Mouse (Mus musculus) lung, embryonic 15.5 days (tissue): ENCODE measurements around the gene Tcp11l1. TPM values are rescaled to one million over a fixed set of nuclear protein-coding genes. Genes with fewer than 3 reads are reported as not detected.

Experiments used
- ATAC-seq: fragments of 200-750 bp; cut with Nextera tagmentation; 2 replicates; pipeline ENCODE4 v1.8.0; 2017; ENCODE audit warnings: moderate number of reproducible peaks, borderline replicate concordance; ENCODE audit not compliant: low FRiP score, low TSS enrichment; ENCODE audit errors: extremely low read depth
- H3K27ac ChIP-seq: fragments of 300-500 bp; sonication (generic); 2 replicates; pipeline ENCODE4 v1.5.1; 2015; ENCODE audit warnings: moderate library complexity, mild to moderate bottlenecking, inconsistent platforms
- H3K27me3 ChIP-seq: fragments of 300-500 bp; sonication (generic); 2 replicates; pipeline ENCODE4 v1.6.1; 2015; ENCODE audit warnings: inconsistent platforms
- H3K36me3 ChIP-seq: fragments of 300-500 bp; sonication (generic); 2 replicates; pipeline ENCODE4 v1.6.1; 2015; ENCODE audit warnings: inconsistent platforms
- H3K4me1 ChIP-seq: fragments of 300-500 bp; sonication (generic); 2 replicates; pipeline ENCODE4 v1.6.1; 2015; ENCODE audit warnings: inconsistent platforms
- H3K4me2 ChIP-seq: fragments of 300-500 bp; sonication (generic); 2 replicates; pipeline ENCODE4 v1.6.1; 2015; ENCODE audit warnings: inconsistent platforms, mild to moderate bottlenecking, moderate library complexity
- H3K4me3 ChIP-seq: fragments of 300-500 bp; sonication (generic); 2 replicates; pipeline ENCODE4 v1.5.1; 2015; ENCODE audit warnings: mild to moderate bottlenecking, inconsistent platforms
- H3K9ac ChIP-seq: fragments of 300-500 bp; sonication (generic); 2 replicates; pipeline ENCODE4 v1.6.1; 2015; ENCODE audit warnings: inconsistent platforms
- H3K9me3 ChIP-seq: fragments of 300-500 bp; sonication (generic); 2 replicates; pipeline ENCODE4 v1.6.1; 2016; ENCODE audit warnings: inconsistent platforms
- WGBS: fragments of 180-500 bp; shearing (Covaris S2); methylation state at CpG from one replicate; pipeline ENCODE4 v1.1.7; 2015; 5-methylcytosine and 5-hydroxymethylcytosine counted together
- polyA plus RNA-seq: library from polyadenylated mRNA; unstranded; fragments of >200 nt; fragmentation: Nextera tagmentation; extraction: Ambion mirVana; gene quantifications from 2 replicates; pipeline ENCODE4 v1.2.1, GENCODE M21; 2015

Tcp11l1 gene
- 27.3 and 32.2 TPM in 2 replicates for polyA plus RNA-seq

DNA sequence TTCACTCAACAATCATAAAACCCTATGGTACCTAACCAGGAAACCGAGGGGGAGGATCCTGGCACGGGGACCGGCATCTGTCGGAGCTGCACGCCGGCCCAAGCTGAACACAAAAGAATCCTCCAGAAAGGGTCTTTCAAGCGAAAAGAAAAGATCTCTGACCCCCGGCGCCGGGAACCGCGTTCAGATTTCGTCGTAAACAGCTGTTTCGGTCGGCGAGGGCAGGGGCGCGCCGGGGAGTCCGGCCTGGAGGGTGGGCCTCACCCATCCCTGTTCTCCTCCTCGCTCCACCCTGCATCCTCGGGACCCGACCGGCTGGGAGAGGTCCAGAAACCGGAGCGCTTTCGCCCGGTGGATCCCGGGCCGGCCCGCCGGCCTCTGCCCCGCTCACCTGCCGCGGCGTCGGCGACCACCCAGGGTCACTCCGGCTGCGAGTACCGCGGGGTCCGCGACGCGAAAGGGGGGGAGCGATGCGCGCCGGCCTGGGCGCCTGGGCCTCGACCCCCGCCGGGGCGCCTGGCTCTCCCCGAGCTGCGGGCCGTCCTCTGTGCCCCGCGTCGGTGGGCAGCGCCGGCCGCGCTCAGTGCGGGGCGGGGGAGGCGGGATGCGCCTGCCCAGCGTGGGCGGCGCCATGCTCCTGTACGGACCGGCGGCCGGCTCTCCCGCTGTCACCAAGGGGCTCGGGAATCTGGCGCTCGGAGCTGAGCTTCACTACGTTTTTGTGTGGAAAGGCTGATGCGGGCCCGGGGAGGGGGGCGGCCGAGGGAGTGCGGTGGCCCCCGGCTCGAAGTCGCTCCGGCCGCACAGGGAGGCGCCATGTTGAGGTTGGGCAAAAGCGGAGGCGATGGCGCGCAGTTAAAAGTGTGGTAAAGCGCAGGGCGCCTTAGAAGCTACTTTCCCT, at the start of gene Tcp11l1:
Gene Tcp11l1 (minus strand): TSS at position 585 of the 901 bp plus-strand sequence.
- H3K27me3 ChIP-seq = peaks cover 3% of the 10 kb centered on the region; the same call in 1 of the 2 replicates
- peak within 1 kb of the TSS; percentile 89 for H3K4me3 ChIP-seq
- no peaks in the 10 kb centered on the region for H3K36me3 ChIP-seq
- H3K9ac ChIP-seq = peak within 1 kb of the TSS; percentile 77
- peaks cover 23% of the 10 kb centered on the region for H3K4me1 ChIP-seq
- H3K27ac ChIP-seq = peak within 1 kb of the TSS; percentile 69
- H3K4me2 ChIP-seq = peak within 1 kb of the TSS; percentile 82
- 1% methylated on average over 98 of the region's 99 CpGs for WGBS
- ATAC-seq = peak; percentile 91
- no peaks in the 10 kb centered on the region for H3K9me3 ChIP-seq

DNA sequence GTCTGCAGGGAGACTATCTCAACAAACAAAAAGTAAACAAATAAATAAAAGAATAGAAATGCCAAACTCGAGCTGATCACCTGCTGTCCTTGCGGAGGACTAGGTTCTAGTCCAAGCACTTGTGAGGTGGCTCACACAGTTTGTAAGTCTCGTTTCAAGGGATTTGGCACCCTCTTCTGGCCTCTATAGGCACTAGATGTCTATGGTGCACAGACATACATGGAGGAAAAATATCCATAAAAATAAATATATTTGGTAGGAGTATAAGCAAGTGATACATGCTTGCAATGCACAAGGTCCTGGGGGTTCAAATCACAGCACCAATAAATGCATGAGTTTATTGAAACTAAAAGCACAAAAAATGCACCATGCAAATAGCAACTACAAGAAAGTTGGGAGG, 38.6 kb upstream of the Tcp11l1 start:
- Histone ChIP-seq H3K9ac (no peak overlapping the region), H3K4me2 (no peak overlapping the region), H3K4me3 (no peak overlapping the region), H3K27ac (no peak overlapping the region), H3K27me3 (no peaks in the 10 kb centered on the region), H3K36me3 (no peaks in the 10 kb centered on the region), H3K9me3 (no peaks in the 10 kb centered on the region), H3K4me1 (no peaks in the 10 kb centered on the region)
- no peak for ATAC-seq
- 50% methylated on average over 3 of the region's 3 CpGs for WGBS

DNA sequence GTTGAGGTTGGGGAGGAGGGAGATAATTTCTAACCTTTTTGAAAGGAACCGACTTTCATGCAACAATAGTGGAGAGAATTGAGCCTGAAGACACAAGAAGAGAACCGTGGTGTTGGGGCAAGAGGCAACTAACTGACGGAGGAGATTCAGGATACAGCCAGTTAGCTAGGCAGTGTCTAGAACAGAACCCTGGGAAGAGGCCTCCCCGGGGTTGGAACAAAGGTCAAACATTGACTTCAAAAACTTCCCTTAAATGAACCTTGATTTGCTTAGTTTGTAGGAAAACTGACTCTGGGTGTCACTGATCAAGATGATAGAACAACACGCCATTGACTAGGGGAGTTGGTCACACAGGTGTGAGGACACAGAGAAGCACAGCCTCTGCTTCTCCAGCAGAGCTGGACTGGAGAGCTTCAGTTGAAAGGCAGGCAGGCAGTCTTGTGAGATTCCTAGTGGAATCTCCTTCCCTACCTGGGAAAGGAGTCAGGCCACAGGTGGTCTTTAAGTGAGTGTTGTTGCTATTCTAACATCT, 36.7 kb upstream of the Tcp11l1 start:
- Histone ChIP-seq H3K4me2 (no peak overlapping the region), H3K36me3 (no peaks in the 10 kb centered on the region), H3K9me3 (no peaks in the 10 kb centered on the region), H3K4me1 (no peaks in the 10 kb centered on the region), H3K27ac (no peak overlapping the region), H3K9ac (no peak overlapping the region), H3K4me3 (no peak overlapping the region), H3K27me3 (no peaks in the 10 kb centered on the region)
- ATAC-seq = no peak
- 75% methylated on average over 5 of the region's 5 CpGs for WGBS

GRCm38 (mm10) chr2:104746251-104746650, 34.3 kb upstream of the Tcp11l1 start:
- 55% methylated on average over 8 of the region's 8 CpGs for WGBS
- no peak overlapping the region for H3K9ac ChIP-seq
- no peaks in the 10 kb centered on the region for H3K27me3 ChIP-seq

DNA sequence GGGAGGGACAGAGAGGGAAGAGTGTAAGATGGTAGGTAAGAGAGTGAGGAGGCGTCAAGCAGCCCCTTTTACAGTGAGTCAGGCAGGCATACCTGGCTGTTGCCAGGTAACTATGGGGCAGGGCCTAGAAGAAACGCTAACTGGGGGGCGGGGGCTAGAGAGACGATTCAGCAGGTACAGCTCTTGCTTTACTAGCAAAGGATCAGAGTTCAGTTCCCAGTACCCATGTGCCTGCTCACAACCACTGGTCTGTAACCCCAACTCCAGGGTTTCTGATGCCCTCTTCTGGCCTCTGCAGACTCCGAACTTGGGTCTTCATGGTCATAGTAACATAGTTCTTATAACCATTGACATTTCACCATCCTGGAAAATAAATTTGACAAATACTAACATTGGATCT, 32.0 kb upstream of the Tcp11l1 start:
- Histone ChIP-seq H3K4me2 (no peak overlapping the region), H3K9ac (no peak overlapping the region), H3K9me3 (no peaks in the 10 kb centered on the region), H3K27me3 (0 out of 2 replicates have a peak, but pooled peaks cover 2% of the 10 kb centered on the region), H3K4me3 (no peak overlapping the region), H3K4me1 (peaks cover 7% of the 10 kb centered on the region; the same call in 1 of the 2 replicates), H3K36me3 (no peaks in the 10 kb centered on the region), H3K27ac (no peak overlapping the region)
- 48% methylated on average over 5 of the region's 5 CpGs for WGBS
- ATAC-seq = no peak

More at GRCm38 (mm10) chr2:104746251-104746650, 34.3 kb upstream of the Tcp11l1 start:
- Histone ChIP-seq H3K9me3 (no peaks in the 10 kb centered on the region), H3K4me3 (no peak overlapping the region), H3K4me2 (no peak overlapping the region), H3K27ac (no peak overlapping the region), H3K4me1 (peaks cover 7% of the 10 kb centered on the region; the same call in 1 of the 2 replicates), H3K36me3 (no peaks in the 10 kb centered on the region)
- ATAC-seq = no peak

- peak overlapping the region; percentile 67; the same call in 1 of the 2 replicates for H3K9ac ChIP-seq
- ATAC-seq = no peak
- H3K36me3 ChIP-seq = no peaks in the 10 kb centered on the region
- H3K27ac ChIP-seq = no peak overlapping the region
- no peaks in the 10 kb centered on the region for H3K9me3 ChIP-seq
- WGBS = 7% methylated on average over 7 of the region's 7 CpGs
- peaks cover 7% of the 10 kb centered on the region; the same call in 1 of the 2 replicates for H3K4me1 ChIP-seq
- H3K4me2 ChIP-seq = peak overlapping the region; percentile 93
- H3K27me3 ChIP-seq = 0 out of 2 replicates have a peak, but pooled peaks cover 2% of the 10 kb centered on the region
- H3K4me3 ChIP-seq = peak overlapping the region; percentile 73
These were observed 31.2 kb upstream of the Tcp11l1 start for GRCm38 (mm10) chr2:104743160-104743559.

DNA sequence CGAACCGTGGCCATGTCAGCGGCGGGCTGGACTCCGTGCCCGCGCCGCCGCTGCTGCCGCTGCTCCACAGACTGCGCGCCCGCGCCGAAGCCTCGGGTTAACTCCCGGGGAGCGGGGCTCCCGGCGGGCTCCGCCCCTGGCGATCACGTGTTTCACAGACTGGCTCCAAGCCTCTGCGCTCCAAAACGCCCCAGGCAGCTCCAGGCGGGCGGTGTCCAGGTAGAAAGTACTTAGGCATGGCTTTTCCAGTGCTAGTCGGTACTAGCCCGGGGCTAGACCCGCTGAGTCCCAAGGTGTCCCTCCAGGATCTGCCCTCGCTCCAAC, 30.7 kb upstream of the Tcp11l1 start, which contains the start of gene Depdc7:
Gene Depdc7 (minus strand): TSS at position 138 of the 324 bp plus-strand sequence.
- Histone ChIP-seq H3K27me3 (0 out of 2 replicates have a peak, but pooled peaks cover 2% of the 10 kb centered on the region), H3K4me2 (peak within 1 kb of the TSS; percentile 93), H3K27ac (peak within 1 kb of the TSS; percentile 49; the same call in 1 of the 2 replicates), H3K4me1 (peaks cover 7% of the 10 kb centered on the region; the same call in 1 of the 2 replicates), H3K4me3 (peak within 1 kb of the TSS; percentile 73), H3K9ac (peak within 1 kb of the TSS; percentile 67), H3K9me3 (no peaks in the 10 kb centered on the region), H3K36me3 (no peaks in the 10 kb centered on the region)
- peak; percentile 93 for ATAC-seq
- under 1% methylated on average over 31 of the region's 31 CpGs for WGBS

DNA sequence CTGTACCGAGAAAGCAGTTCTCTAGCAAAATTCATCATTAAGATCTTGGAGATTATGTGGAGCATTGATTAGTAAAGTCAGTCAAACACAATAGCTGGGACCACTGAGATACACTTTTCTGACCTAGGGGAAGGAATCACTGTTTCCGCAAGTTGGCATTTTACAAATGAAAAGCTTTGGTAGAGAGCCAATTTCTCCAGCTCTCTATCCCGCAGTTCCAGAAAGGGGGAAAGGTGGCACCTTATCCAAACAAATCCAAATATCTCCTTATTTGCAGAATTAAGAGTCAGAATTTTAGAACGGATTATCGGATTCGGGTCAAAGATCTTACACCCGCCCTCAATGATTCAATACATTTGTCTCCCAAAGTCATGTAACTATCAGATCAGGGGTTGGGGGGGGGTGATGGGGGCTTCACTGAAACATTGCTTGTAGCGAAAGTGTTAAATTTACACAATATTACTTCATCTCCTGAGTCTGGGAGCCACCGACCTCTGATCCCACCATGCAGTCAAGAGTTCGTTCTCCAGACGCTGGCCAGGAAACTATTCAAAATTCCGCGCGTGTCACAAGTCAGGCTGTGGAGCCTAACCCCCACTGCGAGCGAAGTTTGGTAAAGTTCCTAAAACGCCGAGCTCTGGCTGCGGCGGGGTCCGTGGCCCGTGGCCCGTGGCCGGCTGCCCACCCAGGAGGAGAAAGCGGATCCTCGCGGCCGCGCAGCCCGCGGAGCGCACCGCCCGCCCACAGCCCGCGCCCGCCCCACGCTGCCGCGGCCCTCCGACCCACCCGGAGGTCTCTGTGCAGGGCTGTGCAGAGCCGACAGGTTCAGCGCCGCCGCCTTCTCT, 30.1 kb upstream of the Tcp11l1 start:
- Histone ChIP-seq H3K9ac (peak overlapping the region; percentile 67), H3K4me1 (peaks cover 7% of the 10 kb centered on the region; the same call in 1 of the 2 replicates), H3K9me3 (no peaks in the 10 kb centered on the region), H3K27me3 (0 out of 2 replicates have a peak, but pooled peaks cover 2% of the 10 kb centered on the region), H3K27ac (peak overlapping the region; percentile 49; the same call in 1 of the 2 replicates), H3K4me2 (peak overlapping the region; percentile 93), H3K36me3 (no peaks in the 10 kb centered on the region), H3K4me3 (peak overlapping the region; percentile 73)
- WGBS = 3% methylated on average over 45 of the region's 46 CpGs
- no peak; the same call in 1 of the 2 replicates for ATAC-seq

DNA sequence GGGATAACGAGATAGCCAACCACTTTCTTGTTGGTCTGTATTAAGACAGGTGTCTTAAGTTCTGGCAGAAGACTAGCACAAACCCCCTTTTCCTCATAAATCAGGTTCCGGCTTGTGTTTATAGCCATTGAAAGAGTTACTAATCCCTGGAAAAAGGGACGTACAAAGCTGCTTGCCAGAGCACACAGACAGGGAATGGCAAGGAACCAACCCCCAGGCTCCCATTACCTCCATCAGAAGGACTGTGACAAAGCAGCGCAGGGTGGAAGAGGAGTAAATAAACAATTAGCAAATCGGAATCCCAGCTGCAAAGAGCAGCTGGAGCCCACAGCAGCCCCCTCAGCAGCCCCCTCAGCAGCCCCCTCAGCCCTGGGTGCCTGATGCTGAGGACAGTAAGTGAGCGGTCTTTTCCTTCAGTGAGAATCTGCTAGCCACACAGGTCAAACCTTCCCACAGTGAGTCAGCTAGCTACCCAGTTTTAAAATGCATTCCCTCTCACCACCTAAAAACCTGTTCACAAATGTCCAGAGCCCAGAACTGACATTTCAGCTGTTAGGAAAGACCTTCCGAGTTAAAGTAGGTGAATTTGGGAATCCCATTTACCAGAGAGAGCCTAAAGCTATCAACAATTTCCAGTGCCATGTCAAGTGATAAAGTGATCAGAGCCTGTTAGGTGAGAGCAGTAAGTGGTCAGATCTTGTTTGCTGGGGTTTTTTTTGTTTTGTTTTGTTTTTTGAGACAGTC, 29.2 kb upstream of the Tcp11l1 start:
- ATAC-seq = no peak
- WGBS = 45% methylated on average over 7 of the region's 7 CpGs
- Histone ChIP-seq H3K9me3 (no peaks in the 10 kb centered on the region), H3K27ac (no peak overlapping the region), H3K36me3 (no peaks in the 10 kb centered on the region), H3K9ac (no peak overlapping the region), H3K27me3 (0 out of 2 replicates have a peak, but pooled peaks cover 2% of the 10 kb centered on the region), H3K4me1 (peaks cover 7% of the 10 kb centered on the region; the same call in 1 of the 2 replicates), H3K4me3 (no peak overlapping the region), H3K4me2 (peak overlapping the region; percentile 93; the same call in 1 of the 2 replicates)

DNA sequence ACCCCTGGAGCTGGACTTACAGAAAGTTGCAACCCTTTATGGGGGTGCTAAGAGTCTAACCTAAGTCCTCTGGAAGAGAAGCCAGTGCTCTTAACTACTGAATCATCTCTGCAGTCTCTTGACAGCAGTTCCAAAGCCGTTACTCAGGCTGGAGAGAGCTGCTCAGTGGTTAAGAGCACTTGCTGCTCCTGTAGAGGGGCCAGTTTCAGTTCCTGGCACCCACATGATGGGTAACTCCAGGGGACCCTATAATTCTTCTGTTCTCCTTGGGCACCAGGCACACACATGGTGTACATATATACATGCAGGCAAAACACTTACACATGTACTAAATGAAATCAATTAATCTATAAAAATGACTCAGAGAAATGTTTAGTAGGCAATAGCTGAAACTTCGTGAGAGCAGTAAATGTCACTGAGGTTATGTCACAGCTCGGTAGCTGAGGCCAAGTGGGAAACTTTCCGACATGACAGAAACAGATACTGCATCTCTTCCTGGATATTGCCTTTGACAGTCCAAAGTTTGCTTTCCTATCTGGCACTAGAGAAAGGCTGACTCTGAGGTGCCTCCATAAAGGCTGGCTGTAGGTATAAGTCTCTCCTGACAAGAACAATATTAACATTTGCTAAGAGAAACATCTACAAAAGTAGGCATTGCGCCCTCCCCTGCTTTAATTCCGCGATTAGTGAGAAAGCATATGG, 28.4 kb upstream of the Tcp11l1 start:
- WGBS = 57% methylated on average over 7 of the region's 7 CpGs
- no peak for ATAC-seq
- H3K9me3 ChIP-seq = no peaks in the 10 kb centered on the region
- no peak overlapping the region for H3K4me3 ChIP-seq
- H3K9ac ChIP-seq = no peak overlapping the region
- H3K27ac ChIP-seq = no peak overlapping the region
- no peaks in the 10 kb centered on the region for H3K36me3 ChIP-seq
- peaks cover 7% of the 10 kb centered on the region; the same call in 1 of the 2 replicates for H3K4me1 ChIP-seq
- 0 out of 2 replicates have a peak, but pooled peaks cover 2% of the 10 kb centered on the region for H3K27me3 ChIP-seq
- no peak overlapping the region for H3K4me2 ChIP-seq
